Comparison of ENCODE assay signal across 9 mouse cellular contexts in genomic region chr2:49787376-49788050, GRCm38 (mm10). TPM values are rescaled to one million over a fixed set of nuclear protein-coding genes. Genes with fewer than 3 reads are reported as not detected.
DNase-seq lines count a peak whose midpoint lies in the region; ATAC-seq lines count a peak whose summit lies in the region.
"Had no signal": no experiment of that assay in that cellular context is flagged by ENCODE, and none has a peak within 500 bp of the region (broad histone marks: within the 10 kb centered on the region; RNA-seq: fewer than 3 reads in every experiment).

TSS of gene Lypd6b (plus strand) at chr2:49787688.

- peaks cover 31% of the 10 kb centered on the region for H3K4me1 ChIP-seq in heart, embryonic 15.5 days (replicated peaks)
- peaks cover 14% of the 10 kb centered on the region for H3K4me1 ChIP-seq in forebrain, embryonic 15.5 days

- H3K27ac ChIP-seq in heart, embryonic 15.5 days = no peak within 1 kb of the TSS
- no peak within 1 kb of the TSS for H3K27ac ChIP-seq in forebrain, embryonic 15.5 days (replicated peaks)

- peak within 1 kb of the TSS; percentile 99 for H3K4me2 ChIP-seq in heart, embryonic 15.5 days
- peak within 1 kb of the TSS; percentile 97 for H3K4me2 ChIP-seq in forebrain, embryonic 15.5 days (replicated peaks)

- H3K9ac ChIP-seq in heart, embryonic 15.5 days = peak within 1 kb of the TSS; percentile 52
- H3K9ac ChIP-seq in forebrain, embryonic 15.5 days (replicated peaks) = peak within 1 kb of the TSS; percentile 62

- ATAC-seq in heart, embryonic 15.5 days (replicated peaks; ENCODE audit: insufficient number of reproducible peaks, insufficient read depth, low FRiP score, low read depth) = peak; percentile 66
- peak; percentile 64 for ATAC-seq in forebrain, embryonic 15.5 days (replicated peaks)
- peak; percentile 42 for ATAC-seq in megakaryocyte progenitor cell, adult 5-6 weeks (replicated peaks; ENCODE audit: poor library complexity)

- peak within 1 kb of the TSS; percentile 63 for H3K4me3 ChIP-seq in heart, embryonic 15.5 days
- H3K4me3 ChIP-seq in forebrain, embryonic 15.5 days = peak within 1 kb of the TSS; percentile 60
- H3K4me3 ChIP-seq: myocyte had no signal

- DNase-seq in heart, postnatal 36 days = no peak
- DNase-seq in adrenal gland, postnatal 14 days = peak; percentile 24
- DNase-seq in kidney, postnatal 10 days = peak; percentile 56
- DNase-seq in layer of hippocampus, adult 9-11 months = no peak
- DNase-seq in c-Kit-positive CD71-positive TER-119-positive erythroid progenitor cells, embryonic 14.5 days (ENCODE audit: low spot score) = no peak

- intact Hi-C loops in heart, postnatal 36 days (cut with DNase I) = no loop called here

- peaks cover 52% of the 10 kb centered on the region for H3K27me3 ChIP-seq in heart, embryonic 15.5 days
- 0 out of 2 replicates have a peak, but pooled peaks cover 3% of the 10 kb centered on the region for H3K27me3 ChIP-seq in forebrain, embryonic 15.5 days

- H3K36me3 ChIP-seq in heart, embryonic 15.5 days = no peaks in the 10 kb centered on the region
- H3K36me3 ChIP-seq in forebrain, embryonic 15.5 days = no peaks in the 10 kb centered on the region

- H3K9me3 ChIP-seq in heart, embryonic 15.5 days (replicated peaks) = no peaks in the 10 kb centered on the region
- no peaks in the 10 kb centered on the region for H3K9me3 ChIP-seq in forebrain, embryonic 15.5 days

- under 1% methylated on average over 70 of the region's 79 CpGs for WGBS in heart, embryonic 15.5 days
- WGBS in forebrain, embryonic 15.5 days = under 1% methylated on average over 79 of the region's 79 CpGs

RNA-seq across cellular contexts. Expression of gene Lypd6b, which starts in this region (rescaled TPM):
- 1.0 and 2.8 TPM in 2 replicates for polyA plus RNA-seq in heart, embryonic 15.5 days (2015; fragmentation: Nextera tagmentation; extraction: Ambion mirVana)
- total RNA-seq in heart, postnatal 36 days (2021) = not detected
- total RNA-seq in adrenal gland, postnatal 14 days (2021) = 0.15 TPM in 1 of 2 replicates, not detected in the other
- polyA plus RNA-seq in forebrain, embryonic 15.5 days (2015; fragmentation: Nextera tagmentation; extraction: Ambion mirVana) = 10.7 and 11.3 TPM in 2 replicates
- total RNA-seq in megakaryocyte progenitor cell, adult 5-6 weeks (2015) = 0.27 TPM in 1 of 2 replicates, not detected in the other
- 0.12 TPM in 1 of 2 replicates, not detected in the other for total RNA-seq in megakaryocyte progenitor cell, adult 5-6 weeks (2017)

Comparison
In these comparisons a context has a peak if more than half of its experiments do, and no peak if none do; other contexts are left out.
1. Peak in DNase-seq in adrenal gland, postnatal 14 days; RNA of the gene not detected or under 1 TPM.
2. Peak in ATAC-seq in megakaryocyte progenitor cell, adult 5-6 weeks; RNA of the gene not detected or under 1 TPM.